ENCODE assay signal across 8 mouse cellular contexts in genomic region chr13:102537424-102538242, GRCm38 (mm10).
DNase-seq lines count a peak whose midpoint lies in the region; ATAC-seq and TF ChIP-seq lines count a peak whose summit lies in the region.

No protein-coding gene starts in this region.

- WGBS in kidney, adult 2 months: 16% methylated on average over 19 of the region's 19 CpGs

- H3K4me3 ChIP-seq in kidney, adult 2 months (ENCODE audit: insufficient read depth, low read depth, low read length): no peak overlapping the region

- no peak for TF ChIP-seq POLR2A in kidney, adult 2 months (IDR thresholded peaks at IDR 0.05; ENCODE audit: low read depth, low read length)

- ATAC-seq in activated CD4-positive, CD25-positive, alpha-beta regulatory T cell, adult 4 months: no peak

- H3K36me3 ChIP-seq in kidney, adult 2 months (ENCODE audit: control insufficient read depth, insufficient read depth, low read length): no peaks in the 10 kb centered on the region

- DNase-seq in adrenal gland, postnatal 14 days: peak; percentile 37
- DNase-seq in adrenal gland, adult 18-20 months (ENCODE audit: low spot score in 2 of 2): no peak
- peak; percentile 5 for DNase-seq in thymus, postnatal 25 days
- no peak for DNase-seq in thymus, postnatal 10 days (ENCODE audit: low spot score in 2 of 2)
- DNase-seq in kidney, adult 2 months: peak; percentile 55
- peak; percentile 13 for DNase-seq in lung, postnatal 25 days (ENCODE audit: low spot score)
- no peak for DNase-seq in gastrocnemius, postnatal 4 days (ENCODE audit: low spot score in 2 of 2)

- H3K4me1 ChIP-seq in kidney, adult 2 months (ENCODE audit: control insufficient read depth, insufficient read depth, low read length): no peaks in the 10 kb centered on the region

- H3K27ac ChIP-seq in kidney, adult 2 months (ENCODE audit: insufficient read depth, low read depth, low read length): no peak overlapping the region

- H3K27me3 ChIP-seq in kidney, adult 2 months (replicated peaks; ENCODE audit: control insufficient read depth, insufficient read depth, low read length): no peaks in the 10 kb centered on the region

- TF ChIP-seq CTCF in kidney, adult 2 months (conservative IDR thresholded peaks at IDR 0.05; ENCODE audit: insufficient read depth, insufficient read length, low read depth, low read length): no peak

Comparison
In these comparisons a context has a peak if more than half of its experiments do, and no peak if none do; other contexts are left out.
1. DNase-seq: peak in adrenal gland, postnatal 14 days (single experiment), thymus, postnatal 25 days (single experiment), kidney, adult 2 months (single experiment) and lung, postnatal 25 days (single experiment); none in adrenal gland, adult 18-20 months (0 of 2), thymus, postnatal 10 days (0 of 2) and gastrocnemius, postnatal 4 days (0 of 2).